Mouse (Mus musculus) urinary bladder, postnatal 0 days (tissue): ENCODE results near the gene Zbtb20. TPM values are rescaled to one million over a fixed set of nuclear protein-coding genes. Genes with fewer than 3 reads are reported as not detected.

ENCODE experiments used
- microRNA counts: library from miRNA; unstranded; fragments of <30 nt; microRNA quantifications from one replicate; lab custom pipeline; 2016
- microRNA-seq: library from miRNA; unstranded; fragments of <30 nt; microRNA quantifications from one replicate; pipeline ENCODE4, GENCODE M21; 2016
- polyA plus RNA-seq: library from polyadenylated mRNA; unstranded; fragments of >200 nt; fragmentation: Nextera tagmentation; extraction: Ambion mirVana; gene quantifications from 2 replicates; pipeline ENCODE4 v1.2.1, GENCODE M21; 2015

Zbtb20 gene
- polyA plus RNA-seq = 25.0 and 28.9 TPM in 2 replicates

GRCm38 (mm10) chr16:42875852-42875980, at the start of gene Zbtb20:
Gene Zbtb20 (plus strand): TSS chr16:42875881.

DNA sequence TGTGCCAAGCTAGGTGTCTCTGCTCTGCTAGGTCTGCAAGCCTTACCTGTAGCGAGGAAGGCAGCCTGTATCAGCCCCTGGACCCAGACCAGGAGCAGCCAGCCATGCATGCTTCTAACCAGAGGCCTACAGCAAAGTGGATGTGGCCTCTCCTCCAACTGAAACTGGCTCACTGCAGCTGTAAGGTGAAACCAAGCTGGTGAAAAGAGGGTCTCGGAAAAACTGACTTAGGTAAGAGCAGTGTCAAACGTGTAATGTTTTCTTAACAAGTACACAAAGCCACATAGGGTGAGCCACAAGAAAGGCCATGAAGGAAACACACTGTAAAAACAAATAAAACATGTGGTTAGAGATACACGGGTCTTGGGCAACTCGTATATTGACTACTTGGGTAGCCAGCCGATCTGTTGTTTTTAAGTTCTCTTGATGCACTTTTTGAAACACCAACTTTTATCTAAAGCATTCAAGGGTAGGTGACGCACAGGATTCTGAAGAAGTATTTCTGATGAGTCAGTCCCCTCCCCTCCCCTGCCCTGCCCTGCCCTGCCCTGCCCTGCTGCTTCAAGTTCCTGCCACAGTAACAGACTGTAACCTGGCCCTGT, 788.4 kb downstream of the Zbtb20 start, which contains the start of gene Tigit:
Gene Tigit (minus strand): TSS at position 169 of the 602 bp plus-strand sequence.

MicroRNA genes within 50 kb of the gene (microRNA counts, 519-probe panel; counts per million panel counts)
- microRNA mmu-miR-568 (lab: Ali Mortazavi, UCI) = not detected

Small RNA genes within 50 kb of the gene (microRNA-seq; reads per million reads assigned to microRNA genes)
- gene Mir568 = not detected
